Mouse (Mus musculus): Measurements from ENCODE around the gene Trim8. TPM values are rescaled to one million over a fixed set of nuclear protein-coding genes. Genes with fewer than 3 reads are reported as not detected.

The Trim8 gene
- total RNA-seq, 2 experiments from 2014 or later: 19.1 to 20.6 TPM

DNA sequence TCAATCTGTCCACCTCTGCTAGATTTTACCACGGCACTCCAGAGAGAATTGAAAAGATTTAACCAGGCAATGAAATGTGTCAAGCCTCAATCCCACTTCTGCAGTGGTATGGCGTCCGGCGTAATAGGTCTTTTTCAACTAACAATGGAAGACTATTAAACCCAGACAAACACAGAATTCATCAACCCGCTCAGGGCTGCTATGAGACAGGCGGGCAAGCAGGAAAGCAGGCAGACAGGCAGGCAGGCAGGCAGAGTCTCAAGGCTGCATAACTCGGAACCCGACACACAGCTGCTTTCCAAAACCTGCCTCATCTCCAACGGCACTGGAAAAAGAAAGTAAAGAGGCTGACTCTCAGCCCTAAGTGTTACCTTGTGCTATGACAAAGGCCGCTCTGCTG is 46.6 kb downstream of the Trim8 start:
- DNase-seq: no peak

- DNase-seq: no peak
Observed at GRCm38 (mm10) chr19:46550385-46550784, 48.9 kb downstream of the Trim8 start.

DNA sequence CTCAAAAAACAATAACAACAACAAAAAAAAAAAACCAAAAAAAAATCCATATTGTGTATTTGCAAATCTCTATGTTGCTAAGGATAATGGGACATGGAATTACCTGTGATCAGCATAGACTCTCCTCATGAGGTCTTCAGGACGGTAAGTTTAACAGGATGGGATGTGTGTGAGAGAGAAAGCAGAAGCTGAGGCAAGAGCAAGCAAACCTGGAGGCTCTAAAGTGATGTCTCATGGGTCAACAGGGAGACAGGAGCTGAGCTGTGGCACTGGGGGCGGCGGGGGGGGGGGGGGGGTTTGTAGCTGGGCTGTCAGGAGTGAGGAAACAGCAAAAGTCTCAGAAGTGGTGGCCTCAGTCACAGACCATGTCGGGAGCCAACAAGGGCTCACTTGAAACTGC is 51.0 kb downstream of the Trim8 start:
- no peak for DNase-seq

- no peak for DNase-seq
Observed at GRCm38 (mm10) chr19:46553541-46553955, 52.0 kb downstream of the Trim8 start.

DNA sequence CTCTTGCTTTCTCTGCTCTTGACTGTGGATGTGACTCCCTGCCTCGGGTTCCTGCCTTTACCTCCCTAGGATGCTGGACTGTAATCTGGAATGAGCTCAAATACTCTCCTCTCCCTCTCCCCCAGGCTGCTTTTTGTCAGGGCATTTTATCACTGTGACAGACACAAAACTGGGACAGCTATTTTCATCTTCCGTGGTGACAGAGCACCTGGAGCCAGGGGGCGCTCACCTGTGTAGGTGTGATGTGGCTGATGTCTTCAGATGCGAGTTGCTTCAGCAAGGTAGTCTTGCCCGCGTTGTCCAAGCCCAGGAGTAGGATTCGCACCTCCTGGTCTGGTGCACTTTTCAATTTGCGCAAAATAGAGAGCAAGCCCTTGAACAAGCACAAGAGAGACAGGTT is 56.5 kb downstream of the Trim8 start:
- no peak for DNase-seq

DNA sequence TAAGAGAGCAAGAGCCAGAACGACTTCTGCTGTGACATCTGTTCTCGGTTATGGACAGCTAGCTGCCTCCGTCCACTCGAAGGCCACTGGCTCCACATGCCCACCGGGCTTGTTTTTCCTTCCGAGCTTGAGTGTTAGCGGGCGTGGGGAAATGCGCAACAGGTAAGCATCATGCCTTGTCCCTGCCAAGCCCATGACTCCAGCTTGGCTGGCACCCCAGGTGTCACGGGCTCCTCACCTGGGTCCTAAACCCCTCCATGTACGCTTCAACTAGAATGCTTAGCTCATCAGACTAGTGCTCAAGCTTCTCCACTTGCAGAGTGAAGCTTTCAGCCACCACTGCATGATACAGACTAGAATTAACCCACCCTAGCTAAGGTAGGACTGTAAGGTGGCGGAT is 57.1 kb downstream of the Trim8 start:
- DNase-seq: no peak

GRCm38 (mm10) chr19:46562132-46562531 is 60.6 kb downstream of the Trim8 start:
- DNase-seq: peak; percentile 55

DNA sequence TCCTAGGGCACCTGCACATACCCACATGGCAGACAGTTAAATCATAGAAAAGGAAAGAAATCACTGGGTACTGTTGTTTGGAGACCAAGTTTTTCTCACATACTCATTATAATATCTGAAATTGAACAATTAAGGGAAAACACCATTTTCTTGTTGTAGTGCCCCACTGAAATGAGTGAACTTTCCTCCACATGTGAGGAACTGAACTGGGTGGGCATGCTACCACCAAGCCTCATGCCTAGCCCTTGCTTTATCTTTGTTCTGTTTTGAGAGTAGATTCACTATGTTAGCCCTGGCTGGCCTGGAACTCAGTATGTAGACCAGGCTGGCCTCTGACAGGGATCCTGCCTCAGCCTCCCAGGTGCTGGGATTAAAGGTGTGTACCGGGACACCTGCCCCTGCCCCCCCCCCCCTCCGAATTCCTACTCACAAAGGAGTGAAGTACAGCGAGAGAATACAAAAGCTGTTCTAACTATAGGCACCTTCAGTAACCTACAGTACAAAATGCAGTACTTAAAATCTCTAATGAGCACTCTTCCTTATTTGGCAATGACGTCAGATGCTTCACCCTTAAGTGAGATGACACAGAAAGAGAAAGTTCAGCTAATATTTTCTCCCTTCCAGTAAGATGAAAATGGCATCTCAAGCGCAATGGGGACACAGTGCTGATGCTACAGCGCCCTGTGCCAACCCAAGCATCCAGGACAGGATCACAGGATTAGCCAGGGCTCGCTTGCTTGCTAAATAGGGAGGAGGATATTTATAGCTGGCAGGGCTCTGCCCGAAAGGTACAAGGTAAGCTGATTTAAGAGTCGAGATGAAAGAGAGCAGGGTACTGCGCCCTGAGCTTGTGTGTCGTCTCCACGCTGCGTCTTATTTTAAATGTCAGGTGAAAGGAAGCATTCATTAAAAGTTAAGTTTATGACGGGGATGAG is 61.3 kb downstream of the Trim8 start:
- DNase-seq: peak; percentile 75

GRCm38 (mm10) chr19:46563603-46564002 is 62.1 kb downstream of the Trim8 start:
- DNase-seq: peak; percentile 44

GRCm38 (mm10) chr19:46564043-46564462 is 62.6 kb downstream of the Trim8 start:
- no peak for DNase-seq

Other genes with a start within 250 kb of the Trim8 start
- gene Nfkb2, start 197.4 kb upstream of the Trim8 start, total RNA-seq (2021): 1 to 10 TPM; 7.2 to 8.5 TPM
- gene Psd, start 174.5 kb upstream of the Trim8 start, total RNA-seq (2021): under 1 TPM; 0.28 to 0.54 TPM
- gene Fbxl15, start 173.5 kb upstream of the Trim8 start, total RNA-seq (2021): 1 to 10 TPM; 2.9 TPM
- 10 to 100 TPM; 56.1 to 56.5 TPM for gene Cuedc2, start 163.0 kb upstream of the Trim8 start, total RNA-seq (2021)
- 1 to 10 TPM; 1.0 to 1.2 TPM for gene Mfsd13a, start 160.6 kb upstream of the Trim8 start, total RNA-seq (2021)
- gene 2310034G01Rik, start 151.4 kb upstream of the Trim8 start, total RNA-seq (2021): under 1 TPM; 0.33 to 0.38 TPM
- gene Actr1a, start 106.0 kb upstream of the Trim8 start, total RNA-seq (2021): 10 to 100 TPM; 49.3 to 53.1 TPM
- gene Sufu, start 104.8 kb upstream of the Trim8 start, total RNA-seq (2021): 1 to 10 TPM; 6.0 to 6.1 TPM
- 10 to 100 TPM; 49.6 to 55.8 TPM for gene Arl3, start 71.5 kb downstream of the Trim8 start, total RNA-seq (2021)
- gene Sfxn2, start 71.7 kb downstream of the Trim8 start, total RNA-seq (2021): 1 to 10 TPM; 2.8 TPM
- gene Wbp1l, start 97.4 kb downstream of the Trim8 start, total RNA-seq (2021): 10 to 100 TPM; 39.0 to 47.3 TPM
- gene Cyp17a1, start 171.5 kb downstream of the Trim8 start, total RNA-seq (2021): not detected
- 10 to 100 TPM; 11.4 to 11.8 TPM for gene Borcs7, start 188.2 kb downstream of the Trim8 start, total RNA-seq (2021)
- 10 to 100 TPM; 87.8 to 90.3 TPM for gene As3mt, start 205.8 kb downstream of the Trim8 start, total RNA-seq (2021)